Mouse (Mus musculus) hindlimb bud, embryonic 11.5 days (tissue): ENCODE measurements at regions not wholly inside any gene's neighbourhood (a gene's known extent, or its start where the extent isn't known, plus 50 kb on each side); places are given as distances from the start of the nearest gene placed in this dataset.
A peak's percentile ranks its signal among the peaks of the same experiment; 100 is the strongest.

Source experiments
- DNase-seq: peaks from one replicate; pipeline ENCODE4 v3.0.0-alpha.2; 2012; ENCODE audit warnings: low read depth, low spot score; ENCODE audit errors: extremely low spot score

DNA sequence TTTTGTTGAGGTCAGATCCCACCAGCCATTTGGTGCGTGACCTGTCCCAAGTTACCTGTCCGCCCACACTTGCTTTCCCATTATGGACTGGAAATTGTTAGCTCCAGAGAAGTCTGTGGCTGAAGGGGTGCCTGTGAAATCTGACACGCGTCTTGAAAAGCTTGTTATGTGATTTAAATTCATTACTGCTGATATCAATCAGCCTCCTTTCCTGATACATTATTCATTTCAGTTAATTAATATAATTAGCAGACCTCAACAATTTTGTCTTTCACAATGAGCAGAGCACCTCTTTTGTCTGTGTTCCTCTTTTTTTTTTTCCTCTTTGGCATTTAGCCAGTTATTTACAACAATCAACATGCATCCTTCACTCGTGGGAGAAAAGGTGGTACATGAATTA, 58.6 kb upstream of the Grip1 start:
- no peak for DNase-seq

DNA sequence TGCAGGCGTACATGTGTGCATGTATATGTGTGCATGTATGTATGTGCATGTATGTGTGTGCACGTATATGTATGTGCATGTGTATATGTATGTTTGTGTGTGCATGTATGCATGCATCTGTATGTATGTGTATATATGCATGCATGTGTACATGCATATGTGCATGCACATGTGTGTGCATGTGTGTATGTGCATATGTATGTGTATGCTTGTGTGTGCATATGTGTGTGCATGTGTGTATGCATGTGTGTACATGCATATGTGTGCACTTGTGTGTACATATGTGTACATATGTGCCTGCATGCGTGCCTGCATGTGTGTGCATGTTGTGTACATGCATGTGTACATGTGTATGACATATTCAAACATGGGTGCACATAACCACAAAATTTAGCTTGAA, 65.7 kb upstream of the Grip1 start:
- DNase-seq = no peak

DNA sequence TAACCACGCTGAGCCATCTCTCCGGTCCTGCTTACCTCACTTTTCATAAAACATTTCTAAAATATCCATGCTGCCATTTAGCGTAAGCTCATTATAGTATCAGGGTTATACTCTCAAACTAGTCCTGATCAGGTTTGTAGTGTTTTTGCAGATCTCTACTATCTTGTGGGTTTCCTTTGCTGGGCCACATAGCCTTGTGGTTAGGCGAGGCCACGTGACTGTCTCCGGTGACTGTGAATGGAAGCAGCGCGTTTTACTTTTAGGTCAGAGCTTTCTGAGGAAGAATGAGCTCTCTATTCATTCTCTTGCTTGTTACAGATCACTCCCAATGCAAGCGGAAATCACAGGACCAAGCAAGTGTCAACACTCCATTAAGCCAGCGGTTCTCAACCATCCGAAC, 71.4 kb upstream of the Grip1 start:
- DNase-seq = no peak

DNA sequence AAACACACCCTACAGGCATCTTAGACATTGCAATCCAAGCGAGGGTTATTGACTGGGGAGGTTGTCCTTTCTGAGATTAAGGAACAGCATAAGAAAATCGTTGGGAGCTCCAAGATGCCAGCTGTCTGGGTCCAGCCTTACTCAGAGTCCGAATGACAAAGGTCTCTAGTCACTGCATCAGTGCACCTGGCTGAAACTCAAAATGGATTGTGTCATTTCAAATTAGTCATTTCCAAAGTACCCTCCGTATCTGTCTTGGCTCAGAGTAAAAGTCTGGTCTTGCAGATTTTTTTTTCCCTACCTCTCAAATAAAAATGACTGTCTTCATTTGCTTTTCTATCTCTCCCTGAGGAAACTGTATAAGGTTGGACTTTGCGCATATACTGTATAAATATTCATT, 85.1 kb upstream of the Grip1 start:
- DNase-seq = no peak

DNA sequence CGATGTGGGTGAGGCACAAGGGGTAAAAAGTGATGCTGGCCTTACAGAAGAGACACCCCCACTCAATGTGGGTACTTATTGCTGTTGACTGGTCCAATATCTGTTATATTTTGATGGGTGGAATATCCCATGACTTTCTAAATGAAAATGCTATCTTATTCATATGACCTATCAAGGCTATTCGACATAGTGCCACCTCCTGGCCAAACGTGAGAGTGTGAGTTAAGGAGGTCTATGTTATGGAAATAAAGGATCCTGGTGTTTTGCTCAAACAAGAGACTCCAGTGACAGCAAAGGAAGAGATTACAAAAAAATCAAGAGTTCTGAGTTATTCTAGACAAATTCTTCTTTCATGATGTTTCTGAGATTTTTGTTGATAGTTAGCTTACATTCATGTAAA, 90.0 kb upstream of the Grip1 start:
- no peak for DNase-seq

DNA sequence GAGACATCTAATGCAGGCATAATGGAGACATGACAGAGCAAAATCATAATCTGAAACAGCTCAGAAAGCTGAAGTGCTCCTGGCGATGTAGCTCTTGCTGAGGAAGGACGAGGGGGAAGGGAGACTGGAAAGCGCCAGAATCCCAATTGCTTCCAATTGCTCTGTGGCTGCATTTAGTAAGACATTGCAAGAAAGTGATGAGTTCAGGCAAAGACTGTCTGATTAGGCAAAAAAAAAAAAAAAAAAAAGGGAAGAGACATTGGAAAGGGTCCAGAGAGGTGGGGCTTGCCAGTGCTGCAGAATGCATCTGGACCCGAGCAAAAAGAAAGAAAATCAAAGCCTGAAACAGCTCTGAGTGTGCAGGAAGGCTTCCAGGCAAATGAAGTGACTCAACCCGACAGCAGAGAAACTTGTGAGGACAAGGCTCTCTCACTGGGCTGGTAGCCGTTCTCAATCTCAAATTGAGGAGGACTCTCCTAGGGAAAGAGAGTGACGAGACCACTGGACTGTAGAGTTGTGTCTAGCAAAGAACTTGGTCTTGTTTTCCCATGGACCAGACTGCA, 94.8 kb upstream of the Grip1 start:
- no peak for DNase-seq

DNA sequence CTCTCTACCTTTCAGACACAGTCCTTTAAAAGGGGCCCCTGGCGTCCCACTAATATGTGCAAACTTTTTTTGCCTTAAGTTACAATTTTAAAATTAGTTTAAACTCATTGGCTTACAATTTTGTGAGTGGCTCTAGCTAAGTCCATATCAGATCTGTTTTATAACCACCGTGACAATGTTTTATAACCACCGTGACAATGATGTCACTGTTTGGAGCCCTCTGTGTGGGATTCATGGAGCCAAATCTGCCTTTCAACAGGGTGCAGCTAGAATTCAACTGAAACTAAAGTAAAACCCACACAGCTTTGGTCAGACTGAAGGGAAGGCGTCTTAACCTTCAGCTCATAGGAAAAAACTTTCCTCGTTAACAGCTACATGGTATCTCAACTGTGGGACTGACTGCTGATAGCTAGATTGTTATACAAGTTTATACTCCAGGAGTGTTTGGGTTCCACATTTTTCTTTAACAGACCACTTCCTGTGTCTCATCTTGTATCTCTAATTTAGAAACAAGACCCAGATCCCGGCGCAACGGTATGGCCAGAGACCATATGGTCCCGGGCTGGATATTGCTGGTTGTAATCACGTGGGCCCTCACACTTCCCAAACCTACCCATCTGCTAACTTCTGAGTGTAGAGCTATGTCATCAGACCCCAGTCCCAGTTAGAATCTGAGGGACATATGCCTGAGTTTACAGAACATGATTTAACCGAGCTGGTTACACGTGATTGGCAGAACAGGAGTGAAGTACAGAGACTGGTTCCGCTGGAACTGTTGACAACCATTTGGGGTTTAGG, 102.7 kb upstream of the Cand1 start:
- no peak for DNase-seq

- DNase-seq = no peak
Measured at GRCm38 (mm10) chr10:119340323-119340722, 100.5 kb upstream of the Cand1 start.

DNA sequence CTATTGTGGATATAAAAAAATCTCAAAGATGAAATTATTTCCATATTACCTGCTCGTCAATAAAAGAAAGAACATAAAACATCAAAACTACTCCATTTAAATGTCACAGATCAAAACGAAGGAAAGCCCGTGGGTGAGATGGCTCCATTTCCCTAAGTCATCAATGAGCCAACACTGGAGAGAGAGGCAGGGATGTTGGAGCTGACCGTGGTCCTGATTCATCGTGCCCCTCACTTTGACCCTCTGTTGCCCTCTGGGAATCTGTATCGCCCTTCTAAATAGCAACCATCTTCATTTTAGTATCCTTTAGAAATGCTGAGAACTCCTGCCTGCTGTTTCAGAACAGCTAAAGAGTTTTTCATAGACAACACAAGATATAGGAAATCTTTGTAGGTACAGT, 87.1 kb upstream of the Cand1 start:
- DNase-seq = peak; percentile 18

GRCm38 (mm10) chr10:119319953-119320352, 80.1 kb upstream of the Cand1 start:
- DNase-seq = no peak

DNA sequence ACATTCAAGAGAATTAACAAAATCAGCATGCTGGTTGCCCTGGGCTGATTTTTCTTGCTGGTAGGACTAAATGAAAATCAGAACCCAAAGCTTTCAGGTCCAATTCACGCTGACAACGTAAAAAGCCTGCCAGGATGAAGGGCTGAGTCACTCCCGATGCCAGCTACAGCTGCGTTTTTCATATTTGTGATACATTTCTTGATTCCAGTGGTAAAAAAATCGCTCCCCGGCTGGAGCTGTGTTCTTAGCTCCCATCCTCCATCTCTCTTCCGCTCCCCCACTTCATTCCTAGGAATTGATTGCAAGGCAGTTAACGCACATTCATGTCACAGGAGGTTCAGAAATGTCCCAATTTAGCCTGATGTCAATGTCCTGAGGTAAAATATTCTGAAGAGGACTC, 78.6 kb upstream of the Cand1 start:
- no peak for DNase-seq

GRCm38 (mm10) chr10:119311578-119311977, 71.7 kb upstream of the Cand1 start:
- no peak for DNase-seq

DNA sequence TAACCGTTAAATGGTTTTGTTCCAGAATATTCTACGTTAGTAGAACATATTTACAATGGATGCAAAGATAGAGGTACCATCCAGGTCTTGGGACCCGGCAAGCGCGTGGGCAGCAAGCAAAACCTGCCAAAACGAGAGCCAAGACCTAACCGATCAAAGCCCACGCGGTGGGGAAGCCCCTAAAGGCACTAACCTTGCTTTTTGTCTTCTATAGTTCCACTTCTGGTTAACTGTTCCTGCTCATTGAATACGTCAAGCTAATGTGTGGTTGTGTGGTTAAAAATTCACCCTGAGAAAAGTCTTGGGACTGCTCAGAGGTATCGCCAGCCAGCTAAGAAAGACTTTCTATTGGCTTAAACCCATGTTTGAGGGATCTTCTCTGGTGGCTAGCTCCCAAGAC, 55.9 kb upstream of the Cand1 start:
- DNase-seq = no peak

DNA sequence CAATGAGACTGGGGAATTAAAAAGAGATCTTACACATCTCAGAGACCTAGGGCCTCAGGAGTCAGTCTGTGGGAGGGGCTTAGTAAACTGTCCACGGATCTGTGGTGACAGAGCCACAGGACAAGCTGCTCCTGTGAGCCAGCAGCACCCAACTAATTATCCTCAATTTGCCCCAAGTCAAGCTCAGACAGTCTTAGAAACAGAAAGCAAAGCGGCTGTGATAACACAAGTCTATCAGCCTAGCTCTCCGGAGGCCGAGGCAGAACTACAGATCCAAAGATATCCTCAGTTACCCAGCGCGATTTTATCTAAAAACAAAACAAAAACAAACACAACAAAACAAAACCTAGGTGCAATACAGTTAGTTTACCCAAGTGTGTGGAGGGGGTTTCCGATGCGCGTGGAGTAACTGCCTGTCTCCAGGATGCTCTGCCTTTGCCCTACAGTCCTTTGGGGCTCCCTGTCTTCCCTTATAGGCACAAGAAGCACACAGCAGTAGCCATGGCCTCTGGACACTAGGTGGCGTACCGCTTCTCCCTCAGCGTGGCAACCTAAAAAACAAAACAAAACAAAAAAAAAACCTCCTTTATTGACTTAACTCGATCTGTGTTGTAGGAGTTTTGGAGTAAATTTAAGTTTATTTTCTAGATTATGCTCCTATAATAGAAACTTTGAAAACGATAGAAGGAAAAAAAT, 54.7 kb upstream of the Cand1 start:
- DNase-seq = peak; percentile 10

- no peak for DNase-seq
Measured at GRCm38 (mm10) chr10:119293372-119293771, 53.5 kb upstream of the Cand1 start.
